Mouse (Mus musculus) neural tube, embryonic 11.5 days (tissue): ENCODE measurements at regions not wholly inside any gene's neighbourhood (a gene's known extent, or its start where the extent isn't known, plus 50 kb on each side); places are given as distances from the start of the nearest gene placed in this dataset.
A peak's percentile ranks its signal among the peaks of the same experiment; 100 is the strongest.
"Not testable (repeated sequence)": the region's sequence is repeated elsewhere in the genome, so short reads cannot be mapped to it uniquely, and the experiment has no call there.

Experiments used
- ATAC-seq: fragments of 200-750 bp; cut with Nextera tagmentation; 2 replicates; pipeline ENCODE4 v1.8.0; 2017; ENCODE audit warnings: moderate number of reproducible peaks, mild to moderate bottlenecking, moderate TSS enrichment, moderate library complexity; ENCODE audit not compliant: insufficient read depth, low FRiP score, low TSS enrichment
- DNase-seq: peaks from one replicate; pipeline ENCODE4 v3.0.0-alpha.2; 2015; ENCODE audit warnings: low spot score
- H3K27ac ChIP-seq: fragments of 300-500 bp; sonication (generic); 2 replicates; pipeline ENCODE4 v1.5.1; 2014; ENCODE audit warnings: low read depth, mild to moderate bottlenecking, low read length
- H3K27me3 ChIP-seq: fragments of 300-500 bp; sonication (generic); 2 replicates; pipeline ENCODE4 v1.6.1; 2014; ENCODE audit warnings: mild to moderate bottlenecking, low read length, mixed read lengths; ENCODE audit not compliant: control insufficient read depth, insufficient read depth
- H3K36me3 ChIP-seq: fragments of 300-500 bp; sonication (generic); 2 replicates; pipeline ENCODE4 v1.6.1; 2014; ENCODE audit warnings: mild to moderate bottlenecking, low read length, moderate library complexity, mixed read lengths; ENCODE audit not compliant: control insufficient read depth, insufficient read depth
- H3K4me1 ChIP-seq: fragments of 300-500 bp; sonication (generic); 2 replicates; pipeline ENCODE4 v1.6.1; 2014; ENCODE audit warnings: low read length, mixed read lengths; ENCODE audit not compliant: control insufficient read depth, insufficient read depth
- H3K4me2 ChIP-seq: fragments of 300-500 bp; sonication (generic); 2 replicates; pipeline ENCODE4 v1.6.1; 2014; ENCODE audit warnings: low read depth, mild to moderate bottlenecking, moderate library complexity
- H3K4me3 ChIP-seq: fragments of 300-500 bp; sonication (generic); 2 replicates; pipeline ENCODE4 v1.5.1; 2014; ENCODE audit warnings: low read depth, low read length
- H3K9ac ChIP-seq: fragments of 300-500 bp; sonication (generic); 2 replicates; pipeline ENCODE4 v1.6.1; 2014; ENCODE audit warnings: mild to moderate bottlenecking, low read length
- H3K9me3 ChIP-seq: fragments of 300-500 bp; sonication (generic); 2 replicates; pipeline ENCODE4 v1.6.1; 2016; ENCODE audit warnings: low read length; ENCODE audit not compliant: control insufficient read depth
- WGBS: fragments of 180-500 bp; shearing (Covaris S2); extraction: QIAGEN DNeasy Blood & Tissue Kit; methylation state at CpG from one replicate; pipeline ENCODE4 v1.1.7; 2014; 5-methylcytosine and 5-hydroxymethylcytosine counted together

DNA sequence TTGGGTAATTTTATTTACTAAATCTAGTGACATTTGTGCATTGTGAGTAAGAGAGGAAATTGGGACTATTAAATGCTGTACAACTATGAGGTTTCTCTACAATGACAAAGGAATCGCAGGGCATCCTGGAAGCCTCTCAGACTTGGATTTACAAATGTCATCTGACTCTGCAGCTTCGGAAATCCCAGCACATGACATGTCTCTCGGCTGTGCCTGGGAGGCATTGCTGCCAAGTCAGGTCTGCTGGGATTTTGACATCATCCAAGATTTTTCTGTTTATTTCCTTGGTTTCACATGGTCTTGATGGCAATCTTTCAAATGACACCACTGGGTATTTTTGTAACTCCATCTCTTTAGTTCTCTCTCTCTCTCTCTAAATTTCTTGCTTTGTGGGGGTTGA, 99.4 kb upstream of the Hivep1 start:
- Histone ChIP-seq H3K9me3 (no peaks in the 10 kb centered on the region), H3K4me1 (no peaks in the 10 kb centered on the region), H3K4me3 (no peak overlapping the region), H3K27me3 (no peaks in the 10 kb centered on the region), H3K27ac (no peak overlapping the region), H3K36me3 (no peaks in the 10 kb centered on the region), H3K9ac (no peak overlapping the region), H3K4me2 (no peak overlapping the region)
- ATAC-seq (no peak), DNase-seq (no peak)
- WGBS = 77% methylated on average over 3 of the region's 3 CpGs

DNA sequence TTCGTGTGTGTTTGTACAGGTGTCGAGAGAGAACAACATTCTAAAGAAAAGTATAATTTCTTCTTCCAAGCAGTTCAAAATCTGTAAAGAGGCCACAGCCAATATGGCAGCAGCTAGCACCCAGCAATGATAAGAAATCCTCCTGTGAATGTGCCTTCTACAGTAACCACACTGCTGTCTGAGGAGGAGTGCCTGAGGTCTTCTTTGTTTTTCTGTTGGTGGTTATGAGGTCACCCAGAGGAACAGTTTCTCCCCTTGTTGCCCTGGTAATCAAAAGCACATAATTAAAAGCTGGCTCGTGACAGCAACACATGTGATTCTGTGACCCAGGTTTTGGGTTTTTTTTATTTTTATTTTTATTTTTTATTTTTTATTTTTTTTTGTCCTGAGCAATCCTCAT, 100.8 kb upstream of the Adtrp start:
- ATAC-seq (no peak), DNase-seq (no peak)
- Histone ChIP-seq H3K4me3 (no peak overlapping the region), H3K27me3 (no peaks in the 10 kb centered on the region), H3K4me2 (no peak overlapping the region), H3K4me1 (no peaks in the 10 kb centered on the region), H3K27ac (no peak overlapping the region), H3K9ac (no peak overlapping the region), H3K9me3 (no peaks in the 10 kb centered on the region), H3K36me3 (no peaks in the 10 kb centered on the region)
- 88% methylated on average over 3 of the region's 3 CpGs for WGBS

DNA sequence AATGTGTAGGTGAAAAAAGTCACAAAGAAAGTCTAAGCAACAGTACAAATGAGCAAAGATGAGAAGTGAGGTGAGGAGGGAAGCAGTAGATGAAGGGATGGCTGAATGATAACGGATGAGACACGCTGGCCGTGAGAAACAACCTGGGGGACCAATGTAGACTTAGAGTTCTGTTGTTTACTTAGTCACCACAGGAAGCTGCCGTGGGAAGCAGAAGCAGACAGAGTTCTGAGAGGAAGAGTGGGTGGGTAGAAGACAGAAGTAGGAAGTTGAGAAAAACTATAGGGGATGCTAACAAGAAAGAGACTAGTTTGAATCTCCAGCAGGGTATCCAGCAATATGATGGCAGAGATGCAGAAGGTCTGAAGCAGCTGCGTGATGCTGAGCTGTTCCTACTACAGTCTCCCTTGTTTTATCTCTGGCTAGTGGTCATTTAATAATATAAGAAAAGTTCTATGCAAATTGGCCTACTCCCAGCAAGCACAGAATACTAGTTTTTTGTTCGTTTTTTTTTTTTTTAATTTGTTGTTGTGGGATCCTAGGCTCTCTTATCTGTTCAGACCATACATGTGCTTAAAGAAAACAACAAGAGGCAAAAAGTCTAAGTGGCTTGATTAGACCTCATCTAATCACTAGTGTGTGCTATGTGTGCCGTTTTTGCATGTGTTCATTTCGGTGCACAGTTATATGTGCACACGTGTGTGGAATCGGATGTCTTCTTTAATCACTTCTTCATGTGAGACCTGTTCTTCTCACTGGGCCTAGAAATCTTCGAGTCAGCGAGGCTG, 85.0 kb upstream of the Adtrp start:
- Histone ChIP-seq H3K27me3 (no peaks in the 10 kb centered on the region), H3K4me3 (no peak overlapping the region), H3K9ac (no peak overlapping the region), H3K4me2 (no peak overlapping the region), H3K27ac (no peak overlapping the region), H3K4me1 (no peaks in the 10 kb centered on the region), H3K9me3 (no peaks in the 10 kb centered on the region), H3K36me3 (no peaks in the 10 kb centered on the region)
- ATAC-seq (no peak), DNase-seq (no peak)
- 83% methylated on average over 12 of the region's 12 CpGs for WGBS

- Histone ChIP-seq H3K4me3 (no peak overlapping the region), H3K4me2 (no peak overlapping the region), H3K27ac (no peak overlapping the region), H3K36me3 (no peaks in the 10 kb centered on the region), H3K9ac (no peak overlapping the region), H3K27me3 (no peaks in the 10 kb centered on the region), H3K9me3 (no peaks in the 10 kb centered on the region), H3K4me1 (no peaks in the 10 kb centered on the region)
- 60% methylated on average over 1 of the region's 1 CpGs for WGBS
- ATAC-seq = no peak
- DNase-seq = peak; percentile 15
Measured at GRCm38 (mm10) chr13:41929768-41930167, 82.3 kb upstream of the Adtrp start.

DNA sequence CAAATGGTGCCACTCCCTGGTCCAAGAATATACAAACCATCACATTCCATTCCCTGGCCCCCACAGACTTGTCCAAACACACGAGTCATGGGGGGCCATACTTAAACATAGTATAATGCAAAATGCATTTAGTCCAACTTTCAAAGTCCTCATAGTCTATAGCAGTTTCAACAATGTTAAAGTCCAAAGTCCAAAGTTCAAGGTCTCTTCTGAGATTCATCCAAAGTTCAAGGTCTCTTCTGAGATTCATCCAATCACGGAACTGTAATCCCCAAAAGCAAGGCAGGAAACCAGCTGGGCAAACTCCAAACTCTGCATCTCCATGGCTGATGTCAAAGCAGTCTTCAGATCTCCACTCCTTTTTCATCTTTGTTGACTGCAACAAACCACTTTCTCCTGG, 78.4 kb upstream of the Adtrp start:
- H3K9me3 ChIP-seq, H3K36me3 ChIP-seq, ATAC-seq, H3K4me1 ChIP-seq, H3K27ac ChIP-seq, H3K9ac ChIP-seq, H3K27me3 ChIP-seq, DNase-seq, H3K4me2 ChIP-seq, H3K4me3 ChIP-seq: not testable (repeated sequence)
- 86% methylated on average over 2 of the region's 2 CpGs for WGBS

GRCm38 (mm10) chr13:41925211-41925610, 77.7 kb upstream of the Adtrp start:
- Histone ChIP-seq H3K4me3 (no peak overlapping the region), H3K36me3 (no peaks in the 10 kb centered on the region), H3K4me1 (no peaks in the 10 kb centered on the region), H3K27me3 (no peaks in the 10 kb centered on the region), H3K4me2 (no peak overlapping the region), H3K9me3 (no peaks in the 10 kb centered on the region), H3K9ac (no peak overlapping the region), H3K27ac (no peak overlapping the region)
- 65% methylated on average over 2 of the region's 2 CpGs for WGBS
- ATAC-seq (no peak), DNase-seq (no peak)

DNA sequence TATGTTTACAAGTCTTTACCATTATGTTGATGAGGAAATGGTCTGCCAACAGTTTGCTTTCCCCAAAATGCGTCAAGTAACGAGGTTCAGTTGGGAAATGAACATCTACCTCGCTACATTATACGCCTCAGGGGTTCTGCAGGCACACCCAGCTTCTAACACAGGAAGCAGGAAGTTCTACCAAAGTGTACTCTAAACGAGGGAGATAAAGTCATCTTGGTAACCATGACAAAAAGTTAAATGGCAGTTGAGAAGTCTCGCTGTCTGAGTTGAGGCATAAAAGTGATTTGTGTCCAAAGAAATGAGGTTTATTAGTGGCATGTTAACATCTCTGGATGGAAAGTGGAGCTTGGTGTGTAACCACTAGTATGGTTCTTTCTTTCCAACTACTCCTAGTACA, 73.7 kb upstream of the Adtrp start:
- Histone ChIP-seq H3K4me2 (no peak overlapping the region), H3K4me1 (no peaks in the 10 kb centered on the region), H3K9ac (no peak overlapping the region), H3K4me3 (no peak overlapping the region), H3K9me3 (no peaks in the 10 kb centered on the region), H3K36me3 (no peaks in the 10 kb centered on the region), H3K27me3 (no peaks in the 10 kb centered on the region), H3K27ac (no peak overlapping the region)
- ATAC-seq (no peak), DNase-seq (no peak)
- 87% methylated on average over 6 of the region's 6 CpGs for WGBS

DNA sequence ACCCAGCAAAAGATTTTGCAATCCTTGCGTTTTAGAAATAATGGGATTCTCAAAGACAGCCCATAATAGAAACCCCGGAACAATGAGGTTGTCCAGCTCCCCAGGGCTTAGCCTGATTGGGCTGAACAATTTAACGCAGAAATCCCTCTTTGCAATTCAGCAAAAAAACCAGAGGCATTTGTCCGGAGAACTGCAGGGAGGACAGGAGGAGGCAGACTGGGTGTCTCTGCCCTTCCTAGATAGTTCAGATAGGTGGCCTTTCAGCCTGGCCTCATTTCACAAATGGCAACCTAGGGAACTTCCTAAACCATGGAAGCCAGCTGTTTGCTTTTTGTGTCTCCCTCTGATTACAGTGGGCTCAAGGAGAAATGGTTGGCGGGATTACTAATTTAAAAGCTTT, 71.0 kb upstream of the Adtrp start:
- Histone ChIP-seq H3K27me3 (no peaks in the 10 kb centered on the region), H3K4me1 (no peaks in the 10 kb centered on the region), H3K9me3 (no peaks in the 10 kb centered on the region), H3K4me3 (no peak overlapping the region), H3K4me2 (no peak overlapping the region), H3K36me3 (no peaks in the 10 kb centered on the region), H3K9ac (no peak overlapping the region), H3K27ac (no peak overlapping the region)
- DNase-seq = no peak
- ATAC-seq = no peak
- WGBS = 69% methylated on average over 5 of the region's 5 CpGs

GRCm38 (mm10) chr13:41915816-41916215, 68.3 kb upstream of the Adtrp start:
- not testable (repeated sequence) for ATAC-seq, DNase-seq, H3K4me3 ChIP-seq, H3K27me3 ChIP-seq, H3K4me2 ChIP-seq, H3K9ac ChIP-seq, H3K9me3 ChIP-seq, H3K4me1 ChIP-seq, H3K27ac ChIP-seq, H3K36me3 ChIP-seq
- WGBS = 90% methylated on average over 9 of the region's 9 CpGs
